Mouse (Mus musculus) spleen, adult 12 weeks (tissue): Measurements from ENCODE around the gene Wdr24.

Source experiments
- DNase-seq: peaks from one replicate; pipeline ENCODE4 v3.0.0; 2022; ENCODE audit warnings: low spot score

The Wdr24 gene

DNA sequence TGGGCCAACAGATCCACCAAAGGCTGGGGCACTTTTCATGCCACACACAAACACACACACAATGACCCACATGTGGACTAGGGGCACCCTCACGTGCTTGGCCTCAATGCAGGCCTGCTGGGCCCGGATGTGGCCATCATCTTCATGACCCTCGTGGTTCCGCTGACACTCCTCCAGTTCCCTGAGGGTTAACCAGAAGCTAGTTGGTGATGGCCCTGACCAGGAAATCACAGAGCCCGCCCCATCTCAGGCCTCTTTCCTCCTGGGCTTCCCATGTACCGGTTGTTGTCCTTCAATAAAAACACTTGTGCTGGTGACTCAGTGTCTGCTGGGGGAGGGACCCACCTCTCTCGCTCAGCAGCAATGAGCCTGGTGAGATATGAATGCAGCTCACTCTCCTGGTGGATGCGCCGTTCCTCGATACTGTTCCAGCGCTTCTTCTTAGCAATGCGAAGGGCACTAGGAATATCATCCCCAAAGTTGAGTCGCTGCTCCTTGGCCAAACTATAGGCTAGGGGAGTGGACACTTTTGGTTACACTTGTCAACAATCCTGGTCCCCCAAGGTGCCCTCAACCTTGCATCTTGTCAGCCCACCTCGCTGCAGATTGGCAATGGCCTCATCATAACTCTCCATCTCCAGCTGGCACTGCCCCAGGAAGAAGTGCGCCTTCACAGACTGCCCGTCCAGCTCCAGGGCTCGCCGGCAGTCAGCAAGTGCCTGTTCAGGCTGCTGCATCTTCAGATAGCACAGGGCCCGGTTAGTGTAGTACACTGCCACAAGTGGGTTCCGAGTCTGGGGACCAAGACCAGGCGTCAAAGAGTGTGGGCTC, 8.2 kb downstream of the Wdr24 start:
- DNase-seq = no peak

GRCm38 (mm10) chr17:25832436-25833290, 9.2 kb downstream of the Wdr24 start:
- peak; percentile 96 for DNase-seq

DNA sequence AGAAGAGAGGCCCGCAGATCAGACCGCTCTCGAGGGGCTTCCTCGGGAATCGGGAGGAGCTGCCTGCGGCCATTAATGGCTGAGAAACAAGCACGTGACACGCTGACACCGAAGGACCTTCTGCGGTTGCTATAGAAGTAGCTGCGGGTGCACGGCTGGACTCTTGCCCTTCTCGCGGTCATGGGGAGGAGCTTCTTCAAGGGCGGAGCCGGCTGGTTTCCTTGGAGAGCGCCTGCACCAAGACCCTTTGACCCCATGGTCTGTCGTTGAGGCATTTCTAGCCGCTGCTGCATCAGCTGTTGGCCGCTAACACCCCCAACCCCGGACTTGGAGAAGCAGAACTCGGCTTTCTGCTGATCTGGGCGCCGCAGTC, 9.8 kb downstream of the Wdr24 start, which contains the start of gene Stub1:
TSS of gene Stub1 (minus strand) at position 114 of the 373 bp plus-strand sequence.
- DNase-seq = no peak

DNA sequence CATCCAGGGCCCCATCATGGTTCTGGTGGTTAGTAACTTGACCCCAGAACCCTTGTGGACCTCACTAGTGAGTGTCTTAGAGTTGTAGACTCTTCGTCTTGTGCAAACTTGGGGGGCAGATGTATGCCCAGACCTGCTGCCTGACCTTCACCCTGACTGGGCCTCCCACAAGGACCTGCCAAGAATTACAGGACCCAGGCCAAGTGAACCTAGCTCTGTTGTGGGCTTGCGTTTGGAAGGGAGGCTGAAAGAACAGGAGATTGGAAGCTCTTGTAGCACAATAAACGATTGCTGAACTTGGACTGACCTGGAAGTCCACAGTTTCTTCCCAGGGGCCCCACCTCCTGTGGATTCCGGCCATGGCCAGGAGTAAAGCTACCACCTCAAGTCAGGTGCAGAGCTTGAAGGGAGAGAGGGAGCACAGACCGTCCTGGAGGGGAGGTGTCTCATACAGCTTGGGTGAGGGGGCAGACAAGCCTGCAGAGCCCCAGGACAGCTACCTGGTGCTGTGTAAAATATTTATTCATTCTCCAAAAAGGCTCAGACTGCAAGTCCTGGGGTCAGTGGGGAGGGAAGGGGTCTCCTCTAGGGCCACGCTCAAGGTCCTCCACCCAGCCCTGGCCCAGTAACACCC, 10.7 kb downstream of the Wdr24 start:
- no peak for DNase-seq

DNA sequence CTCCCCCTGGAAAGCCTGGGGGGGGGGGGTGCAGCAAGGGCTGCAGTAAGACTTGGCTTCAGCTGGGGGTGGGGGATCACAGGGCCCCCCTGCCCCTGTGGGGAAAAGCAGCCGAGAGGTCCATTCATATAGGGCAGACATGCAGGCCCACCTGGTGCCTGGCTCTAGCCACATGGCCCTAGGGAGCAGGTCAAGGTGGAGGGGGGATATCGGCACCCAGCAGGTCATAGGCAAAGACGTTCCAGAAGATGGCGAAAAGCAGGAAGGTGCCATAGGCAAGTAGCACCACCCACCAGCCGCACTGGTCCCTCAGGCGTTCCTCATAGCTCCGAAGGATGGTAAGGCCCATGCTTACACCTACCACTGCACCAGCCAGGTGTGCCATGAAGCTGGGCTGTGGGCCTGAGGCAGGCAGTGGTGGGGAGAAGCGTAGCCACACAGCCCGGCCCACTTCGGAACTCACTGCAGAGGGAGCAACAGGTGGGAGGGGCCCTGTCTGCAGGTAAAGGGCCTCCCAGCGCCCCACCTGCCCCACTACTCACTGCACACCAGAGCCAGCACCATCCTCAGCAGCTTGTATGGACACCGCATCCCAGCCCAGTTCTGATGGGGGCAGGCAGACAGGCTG, 11.3 kb downstream of the Wdr24 start:
- no peak for DNase-seq

- DNase-seq = no peak
Measured at GRCm38 (mm10) chr17:25835301-25835700, 11.9 kb downstream of the Wdr24 start.

DNA sequence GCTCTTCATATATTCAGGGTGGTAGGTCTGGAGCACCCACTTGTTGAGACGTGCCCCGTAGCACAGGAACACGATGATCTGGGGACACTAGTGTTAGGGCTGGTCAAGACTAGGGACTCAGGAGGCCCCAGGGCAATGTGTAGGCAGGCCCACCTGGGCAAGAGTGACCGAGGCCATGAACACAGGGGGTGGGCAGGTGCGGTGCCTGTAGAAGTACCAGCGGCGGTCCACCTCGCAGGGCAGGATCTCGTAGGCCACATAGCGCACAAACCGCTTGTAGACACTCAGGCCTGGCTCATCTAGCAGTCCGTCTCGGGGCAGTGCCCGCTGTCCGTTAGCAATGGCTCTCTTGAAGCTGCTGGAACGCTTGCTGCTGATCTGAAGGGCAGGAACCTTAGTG, 12.4 kb downstream of the Wdr24 start:
- DNase-seq = no peak

DNA sequence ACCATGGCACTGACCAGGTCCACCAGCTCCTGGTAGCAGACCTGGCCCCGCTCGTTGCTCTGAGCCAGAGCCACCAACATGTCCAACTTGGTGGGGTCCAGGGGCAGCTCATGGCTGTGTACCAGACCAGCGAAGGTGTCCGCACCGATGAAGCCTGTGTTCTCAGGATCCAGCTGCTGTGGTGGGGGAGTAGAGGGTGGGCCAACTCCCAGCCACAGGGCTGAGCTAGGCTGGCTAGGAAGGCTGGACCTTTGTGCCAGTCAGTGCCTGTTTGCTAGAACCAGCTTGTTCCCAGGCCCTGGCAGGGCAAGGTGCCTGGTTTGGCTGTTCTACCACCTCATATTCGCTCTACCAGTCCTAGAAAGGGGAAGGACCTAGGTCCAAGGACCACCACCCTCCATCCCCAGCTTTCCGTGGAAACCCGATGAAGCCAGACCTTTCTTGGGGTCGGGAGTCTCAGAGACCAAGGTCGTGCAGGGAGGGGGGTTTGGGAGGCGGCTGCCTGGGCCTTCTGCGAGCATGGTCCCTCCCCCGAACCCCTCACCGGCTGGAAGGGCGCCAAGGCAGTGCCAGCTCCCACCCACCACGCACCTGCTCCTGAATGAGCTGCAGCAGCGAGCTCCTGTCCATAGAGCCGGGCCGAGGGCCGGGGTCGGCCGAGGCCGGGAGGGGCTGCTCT, 13.1 kb downstream of the Wdr24 start:
- DNase-seq = no peak

GRCm38 (mm10) chr17:25837076-25837410, 13.6 kb downstream of the Wdr24 start, which contains the start of gene Rhbdl1:
Gene Rhbdl1 (minus strand): TSS chr17:25837295.
- DNase-seq = no peak

GRCm38 (mm10) chr17:25837533-25837932, 14.1 kb downstream of the Wdr24 start:
- DNase-seq = no peak

GRCm38 (mm10) chr17:25838904-25839303, 15.5 kb downstream of the Wdr24 start:
- DNase-seq = no peak

DNA sequence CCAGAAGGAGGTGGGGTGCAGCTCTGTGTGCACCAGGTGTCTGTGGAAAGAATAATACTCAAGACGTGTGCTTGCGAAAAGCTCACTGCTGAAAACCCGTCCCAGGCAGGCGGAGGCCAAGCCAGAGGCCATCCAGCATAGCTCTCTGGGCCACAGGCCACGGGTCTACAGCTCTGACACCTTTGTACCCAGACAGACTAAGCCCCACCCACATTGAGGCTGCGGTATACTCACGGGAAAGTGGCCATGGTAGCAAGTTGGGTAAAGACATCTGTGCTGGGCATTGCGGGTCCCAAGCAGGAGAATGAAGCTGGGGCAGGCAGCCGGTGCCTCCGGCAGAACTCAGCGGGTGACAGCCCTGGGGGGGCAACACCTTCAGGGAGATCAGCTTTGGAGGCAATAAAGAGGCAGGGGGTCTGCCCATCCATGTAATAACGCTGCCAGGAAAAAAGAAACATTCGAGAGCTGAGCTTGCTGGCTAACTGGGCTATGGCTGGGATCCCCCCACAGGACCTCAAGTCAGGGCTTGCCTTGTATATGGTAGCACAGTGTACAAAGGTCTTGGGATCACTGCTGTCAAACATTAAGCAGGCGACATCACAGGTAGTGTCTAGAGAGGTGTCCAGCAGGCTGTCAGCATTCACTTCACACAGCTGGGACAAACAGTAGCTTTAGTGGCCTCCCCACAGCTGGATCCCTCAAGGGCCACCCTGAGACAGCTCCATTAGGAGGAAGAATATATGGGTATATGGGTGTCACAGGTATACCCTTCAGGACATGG, 16.2 kb downstream of the Wdr24 start:
- DNase-seq = no peak

GRCm38 (mm10) chr17:25840519-25840918, 17.1 kb downstream of the Wdr24 start:
- no peak for DNase-seq

GRCm38 (mm10) chr17:25841117-25841880, 17.9 kb downstream of the Wdr24 start, which contains the start of gene Gm20683:
Gene Gm20683 (minus strand): TSS chr17:25841763.
- DNase-seq = no peak

GRCm38 (mm10) chr17:25842509-25842908, 19.1 kb downstream of the Wdr24 start:
- DNase-seq = no peak

- DNase-seq = no peak
Measured at GRCm38 (mm10) chr17:25843122-25843521, 19.7 kb downstream of the Wdr24 start.

DNA sequence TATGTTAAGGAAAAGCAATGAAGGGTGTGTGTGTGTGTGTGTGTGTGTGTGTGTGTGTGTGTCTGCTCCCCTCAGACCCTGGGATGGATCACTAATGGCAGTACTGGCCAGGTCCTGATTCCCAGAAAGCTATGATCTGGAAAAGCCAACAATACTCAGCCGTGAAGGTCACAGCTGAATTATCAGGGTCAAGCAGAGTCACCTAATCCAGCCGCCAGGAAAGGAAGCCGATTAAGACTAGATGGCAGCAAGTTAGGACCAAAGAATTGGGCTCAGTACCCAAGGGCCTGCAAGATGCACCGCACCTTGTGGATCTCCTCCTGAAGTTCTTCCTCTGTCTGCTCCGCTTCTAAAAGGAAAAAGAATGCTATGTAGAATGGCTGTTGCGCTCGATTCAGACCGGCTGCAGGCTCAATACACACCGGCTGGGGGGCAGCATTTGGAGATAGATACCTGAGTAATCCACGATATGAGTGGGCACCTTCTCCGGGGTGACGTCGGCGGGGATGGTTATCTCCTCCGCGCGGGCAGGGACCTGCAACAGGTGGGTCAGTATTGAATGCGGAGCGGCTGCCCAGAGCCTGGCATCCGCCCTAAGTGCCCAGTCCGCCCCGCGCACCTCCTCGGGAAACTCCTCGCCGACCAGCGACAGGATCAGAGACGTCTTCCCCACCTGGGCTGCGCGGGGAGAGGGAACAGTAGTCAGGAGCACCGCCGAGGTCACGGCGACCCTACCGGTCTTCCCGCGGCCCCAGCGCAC, 20.4 kb downstream of the Wdr24 start:
- peak; percentile 44 for DNase-seq

DNA sequence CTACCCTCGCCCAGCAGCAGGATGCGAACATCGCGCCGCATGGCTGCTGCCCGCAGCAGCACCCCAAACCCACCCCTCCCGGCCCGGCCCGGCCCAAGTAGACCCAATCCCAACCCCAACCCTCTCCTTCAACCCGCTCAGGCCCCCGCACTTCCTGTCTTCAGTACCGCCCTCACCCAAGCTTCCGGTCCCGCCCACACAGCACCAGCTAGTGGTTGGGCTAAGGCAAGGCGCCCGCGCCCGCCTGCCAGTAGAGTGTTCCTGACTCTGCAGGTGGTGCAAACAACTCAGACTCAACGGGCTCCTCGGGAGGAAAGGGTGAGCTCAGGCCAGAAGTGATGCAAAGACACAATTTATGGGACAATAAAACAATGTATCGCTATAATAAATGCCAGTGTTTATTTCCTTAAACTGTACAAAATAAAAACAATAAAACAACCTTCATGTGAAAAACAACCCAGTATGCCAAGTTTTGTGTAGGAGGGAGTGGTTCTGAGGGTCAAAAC, 21.0 kb downstream of the Wdr24 start, which contains the start of gene Rhot2:
TSS of gene Rhot2 (minus strand) at position 456 of the 506 bp plus-strand sequence.
- peak; percentile 86 for DNase-seq

- no peak for DNase-seq
Measured at GRCm38 (mm10) chr17:25860229-25860628, 36.8 kb downstream of the Wdr24 start.
